Mouse (Mus musculus) neutrophil, adult 65 days (primary cell): ENCODE data around the gene Olfr311. TPM values are rescaled to one million over a fixed set of nuclear protein-coding genes. Genes with fewer than 3 reads are reported as not detected.

Source experiments
- total RNA-seq: library from RNA; stranded (reverse); gene quantifications from 2 replicates; pipeline ENCODE4 v1.2.4, GENCODE M21; 2023

Olfr311 gene
- not detected in 2 replicates for total RNA-seq

GRCm38 (mm10) chr11:58838951-58839350, at the start of gene Olfr311:
TSS of gene Olfr311 (plus strand) at chr11:58839251.

GRCm38 (mm10) chr11:58801558-58802228, 37.4 kb upstream of the Olfr311 start, which contains the start of gene Fam183b:
TSS of gene Fam183b (minus strand) at chr11:58801960.

GRCm38 (mm10) chr11:58814700-58815099, 24.4 kb upstream of the Olfr311 start, which contains the start of gene Olfr313:
TSS of gene Olfr313 (plus strand) at chr11:58815000.

GRCm38 (mm10) chr11:58828937-58829336, 10.1 kb upstream of the Olfr311 start, which contains the start of gene Olfr312:
TSS of gene Olfr312 (plus strand) at chr11:58829237.

GRCm38 (mm10) chr11:58846919-58847461, 7.9 kb downstream of the Olfr311 start, which contains the start of gene Gm12258:
TSS of gene Gm12258 (plus strand) at chr11:58847158.

GRCm38 (mm10) chr11:58867039-58867953, 28.2 kb downstream of the Olfr311 start, which contains the start of gene 2810021J22Rik:
TSS of gene 2810021J22Rik (plus strand) at chr11:58867216.

Other genes with a start within 250 kb of the Olfr311 start
- gene Olfr324, start 244.1 kb upstream of the Olfr311 start, total RNA-seq = not detected in 2 replicates
- gene 2210407C18Rik, start 223.2 kb upstream of the Olfr311 start, total RNA-seq = not detected in 2 replicates
- gene Olfr323, start 208.8 kb upstream of the Olfr311 start, total RNA-seq = not detected in 2 replicates
- 0.29 and 0.41 TPM in 2 replicates for gene Trim58, start 198.8 kb upstream of the Olfr311 start, total RNA-seq
- not detected in 2 replicates for gene Olfr322, start 180.5 kb upstream of the Olfr311 start, total RNA-seq
- gene Olfr320, start 158.2 kb upstream of the Olfr311 start, total RNA-seq = not detected in 2 replicates
- gene Olfr319, start 140.1 kb upstream of the Olfr311 start, total RNA-seq = not detected in 2 replicates
- 0.13 and 0.25 TPM in 2 replicates for gene Olfr318, start 115.2 kb upstream of the Olfr311 start, total RNA-seq
- gene Olfr317, start 100.0 kb upstream of the Olfr311 start, total RNA-seq = not detected in 2 replicates
- gene Olfr316, start 86.5 kb upstream of the Olfr311 start, total RNA-seq = not detected in 2 replicates
- not detected in 2 replicates for gene Olfr315, start 66.1 kb upstream of the Olfr311 start, total RNA-seq
- gene Olfr314, start 56.3 kb upstream of the Olfr311 start, total RNA-seq = not detected in 2 replicates
- not detected in 2 replicates for gene Fam183b, start 37.3 kb upstream of the Olfr311 start, total RNA-seq
- not detected in 2 replicates for gene Olfr313, start 24.3 kb upstream of the Olfr311 start, total RNA-seq
- gene Olfr312, start 10.0 kb upstream of the Olfr311 start, total RNA-seq = not detected in 2 replicates
- 0.52 and 1.7 TPM in 2 replicates for gene Gm12258, start 7.9 kb downstream of the Olfr311 start, total RNA-seq
- 3.0 and 3.5 TPM in 2 replicates for gene 2810021J22Rik, start 28.0 kb downstream of the Olfr311 start, total RNA-seq
- 3.9 and 4.2 TPM in 2 replicates for gene Zfp39, start 65.0 kb downstream of the Olfr311 start, total RNA-seq
- gene Btnl10, start 78.7 kb downstream of the Olfr311 start, total RNA-seq = 0.63 and 1.7 TPM in 2 replicates
- 35.2 and 45.4 TPM in 2 replicates for gene Rnf187, start 99.7 kb downstream of the Olfr311 start, total RNA-seq
- 6.9 and 10.3 TPM in 2 replicates for gene Hist3h2ba, start 109.7 kb downstream of the Olfr311 start, total RNA-seq
- gene Hist3h2a, start 115.4 kb downstream of the Olfr311 start, total RNA-seq = 26.3 and 37.6 TPM in 2 replicates
- 0.14 TPM in 1 of 2 replicates, not detected in the other for gene Trim17, start 115.4 kb downstream of the Olfr311 start, total RNA-seq
- 56.4 and 85.0 TPM in 2 replicates for gene Trim11, start 138.8 kb downstream of the Olfr311 start, total RNA-seq